Mouse (Mus musculus) spleen, postnatal 36 days (tissue): ENCODE data around the gene Serp2.

ENCODE experiments used
- DNase-seq, 2 experiments: peaks; one replicate each; pipeline ENCODE4 v3.0.0; 2022; ENCODE audit warnings: low spot score in 2 of 2, mixed read lengths in 1 of 2

Serp2 gene

DNA sequence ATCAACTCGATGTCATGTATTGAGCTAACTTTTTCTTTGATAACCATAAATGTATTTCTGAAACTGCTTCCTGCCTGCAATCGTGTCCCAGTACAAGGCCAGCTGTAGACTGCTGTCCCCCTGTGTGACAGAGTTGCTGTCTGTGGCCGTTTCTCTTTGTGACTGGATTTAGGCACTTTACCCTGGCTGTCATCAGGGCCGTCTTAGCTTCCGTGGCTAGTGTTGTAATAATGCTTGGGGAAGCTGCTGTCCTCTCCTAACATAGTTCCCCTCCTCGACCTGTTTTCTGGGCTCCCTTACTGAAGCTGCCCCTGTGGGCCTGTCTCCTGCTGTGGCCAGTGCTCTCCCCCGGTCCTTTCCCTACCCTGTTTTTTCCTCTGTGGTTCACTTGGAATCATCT is 58.5 kb downstream of the Serp2 start:
- no peak for DNase-seq

DNA sequence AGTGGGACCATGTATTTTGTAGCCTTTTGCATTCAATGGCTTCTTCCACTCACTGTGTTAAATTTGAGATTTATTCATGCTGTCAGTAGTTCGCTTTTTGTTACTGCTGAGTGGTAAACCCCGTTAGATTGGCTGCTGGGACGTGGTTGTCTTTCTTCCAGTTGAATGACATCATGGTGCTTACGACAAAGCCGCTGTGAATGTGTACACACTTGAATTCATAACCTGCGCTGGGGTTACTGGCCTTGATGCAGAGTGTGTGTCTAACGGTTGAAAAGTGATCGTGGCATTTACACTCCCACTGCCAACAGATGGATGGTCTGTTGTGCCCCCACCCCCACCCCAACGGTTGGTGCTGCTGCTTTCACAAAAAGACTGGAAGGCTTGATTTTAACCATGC is 59.5 kb downstream of the Serp2 start:
- DNase-seq = no peak

DNA sequence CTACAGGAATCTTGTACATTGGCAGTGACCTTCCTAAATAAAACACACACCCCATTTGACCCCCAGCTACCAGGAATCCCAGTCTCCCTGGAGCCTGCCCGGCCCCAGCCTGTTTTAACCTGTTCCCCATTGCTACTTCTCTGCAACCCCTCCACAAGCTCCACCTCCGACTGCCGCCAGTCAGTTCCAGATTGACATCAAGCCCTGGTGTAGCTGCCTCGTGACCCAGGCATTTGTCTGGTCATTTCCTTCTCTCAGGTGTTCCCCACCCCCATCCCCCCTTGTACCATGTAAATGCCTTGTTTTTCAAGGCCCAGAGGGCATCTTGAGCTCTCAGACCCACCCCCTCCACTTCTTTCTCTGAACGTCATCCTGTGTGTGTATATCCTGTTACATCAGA is 61.7 kb downstream of the Serp2 start:
- no peak for DNase-seq

DNA sequence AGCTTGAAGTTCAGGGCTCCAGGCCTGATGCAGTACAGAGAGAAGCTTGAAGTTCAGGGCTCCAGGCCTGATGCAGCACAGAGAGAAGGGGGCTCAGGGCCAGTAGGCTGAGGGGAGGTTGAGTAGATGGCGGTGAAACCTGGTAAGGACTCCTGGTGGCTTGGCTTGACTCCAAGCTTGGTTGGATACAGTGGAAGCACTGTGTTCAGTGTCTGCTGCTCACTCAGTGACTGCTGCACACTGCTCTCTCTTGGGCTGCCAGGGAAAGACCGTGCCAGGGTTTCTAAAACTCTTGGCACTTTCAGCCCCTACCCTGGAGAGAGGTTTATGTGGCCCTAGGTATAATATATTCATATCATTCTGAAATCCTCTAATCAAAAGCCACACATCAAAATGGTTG is 67.6 kb downstream of the Serp2 start:
- no peak for DNase-seq

DNA sequence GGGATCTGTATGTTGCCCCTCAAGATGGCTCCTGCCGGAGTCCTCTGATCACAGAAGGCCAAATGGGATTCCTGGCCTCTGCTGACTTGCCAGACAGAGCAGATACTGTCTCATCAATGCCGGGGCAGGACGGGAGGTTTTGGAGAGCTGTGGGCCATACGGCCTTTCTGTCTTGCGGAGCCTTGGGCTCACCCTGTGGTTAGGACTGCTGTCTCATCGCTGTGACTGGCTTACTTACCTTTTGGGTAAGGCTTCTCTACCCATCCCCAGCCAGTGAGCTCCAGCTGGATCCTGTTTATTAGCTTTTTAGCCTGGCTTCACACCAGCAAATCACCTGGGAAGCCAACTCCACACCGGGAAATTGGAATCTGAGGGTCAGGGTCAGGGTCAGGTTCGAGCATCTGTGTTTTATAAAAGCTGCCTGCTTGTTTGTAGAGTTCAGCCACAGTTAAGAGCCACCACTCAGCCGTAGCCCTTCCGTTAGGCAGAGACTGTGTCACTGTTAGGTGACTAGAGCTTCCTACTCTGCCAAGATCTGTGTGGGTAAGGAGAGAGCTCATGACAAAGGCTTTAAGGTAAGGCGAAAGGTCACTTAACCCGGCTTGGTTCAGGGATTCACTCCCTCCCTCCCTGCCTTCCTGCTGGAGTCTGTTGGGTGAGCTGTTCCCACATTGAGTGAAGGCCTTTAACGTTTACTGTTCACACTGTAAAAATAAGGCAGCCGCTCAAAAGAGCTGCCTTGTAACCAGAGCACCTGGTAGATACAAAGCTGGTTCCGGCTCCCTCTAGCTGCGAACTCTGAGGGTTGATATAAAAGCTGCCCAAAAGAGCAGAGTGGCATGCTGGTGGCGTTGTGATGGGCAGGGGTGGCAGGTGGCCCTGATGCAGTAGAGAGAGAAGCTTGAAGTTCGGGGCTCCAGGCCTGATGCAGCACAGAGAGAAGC is 68.3 kb downstream of the Serp2 start:
- DNase-seq = no peak

DNA sequence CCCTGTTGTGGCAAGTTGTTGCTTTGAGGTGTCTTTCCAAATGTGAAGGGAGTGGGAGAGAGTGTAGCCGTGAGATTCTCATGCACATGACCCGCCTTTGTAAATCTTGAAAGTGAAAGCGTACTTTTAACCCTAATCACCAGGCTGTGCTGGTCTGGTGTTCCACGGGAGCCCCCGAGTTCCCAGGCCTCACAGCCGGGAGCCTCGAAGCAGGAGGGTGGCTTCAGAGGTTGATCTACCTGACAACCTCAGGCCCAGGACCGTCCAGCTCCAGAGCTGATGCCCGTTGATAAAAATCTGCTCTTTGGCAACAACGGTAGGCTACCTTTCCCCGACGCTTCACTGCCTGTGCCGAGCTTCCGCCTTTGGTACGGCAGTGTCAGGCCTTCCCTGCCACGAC is 69.1 kb downstream of the Serp2 start:
- no peak for DNase-seq

DNA sequence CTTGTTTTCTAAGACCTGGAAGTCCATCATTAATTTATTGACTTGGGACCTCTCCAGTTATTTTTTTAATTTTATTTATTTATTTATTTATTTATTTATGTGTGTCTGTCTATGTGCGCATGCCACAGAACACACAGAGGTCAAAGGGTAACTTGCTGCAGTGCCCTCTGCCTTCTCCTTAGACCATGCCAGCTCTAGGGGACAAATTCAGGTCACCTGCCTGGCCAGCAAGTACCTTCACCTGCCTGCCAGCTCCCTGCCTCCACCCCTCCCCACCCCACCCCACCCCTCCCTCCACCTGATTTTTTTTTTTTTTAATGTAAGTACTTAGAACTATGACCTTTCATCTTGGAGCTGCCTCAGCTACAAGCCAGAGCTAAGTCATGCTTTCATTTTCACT is 73.0 kb downstream of the Serp2 start:
- DNase-seq = no peak
